ENCODE assay signal across 18 mouse cellular contexts in genomic region chr10:17482751-17483150, GRCm38 (mm10).
DNase-seq lines count a peak whose midpoint lies in the region.
"Had no signal": no experiment of that assay in that cellular context is flagged by ENCODE, and none has a peak within 500 bp of the region (broad histone marks: within the 10 kb centered on the region; RNA-seq: fewer than 3 reads in every experiment).

No protein-coding gene starts in this region.

- peak; percentile 76 for DNase-seq in adrenal gland, adult 2 months
- no peak for DNase-seq in adrenal gland, postnatal 4 days (ENCODE audit: low spot score in 2 of 2)
- DNase-seq in 3T3-L1 (ENCODE audit: low read depth, low spot score) (peak; percentile 74), NIH3T3 (ENCODE audit: low read depth) (peak; percentile 72)
- DNase-seq in adrenal gland, postnatal 14 days, result peak; percentile 59
- no peak for DNase-seq in heart, postnatal 4 days
- no peak for DNase-seq in thymus, postnatal 0 days (ENCODE audit: low spot score)
- DNase-seq: cerebellum, adult 11 months; cerebellum, adult 2 months; cerebellum, adult 9-11 months; cerebellum, postnatal 25 days; forebrain, postnatal 0 days; gastrocnemius, adult 2 months; gastrocnemius, postnatal 14 days; heart, adult 11 months; heart, postnatal 10 days; kidney, adult 18-20 months; kidney, adult 9 months had no signal

Comparison
In these comparisons a context has a peak if more than half of its experiments do, and no peak if none do; other contexts are left out.
1. DNase-seq: peak in adrenal gland, adult 2 months (single experiment), 3T3-L1 (single experiment), NIH3T3 (single experiment) and adrenal gland, postnatal 14 days (single experiment); none in adrenal gland, postnatal 4 days (0 of 2), heart, postnatal 4 days (single experiment) and thymus, postnatal 0 days (single experiment).